Mouse (Mus musculus) forebrain, postnatal 0 days (tissue): Measurements from ENCODE around the gene Ccdc185. TPM values are rescaled to one million over a fixed set of nuclear protein-coding genes. Genes with fewer than 3 reads are reported as not detected.
A peak's percentile ranks its signal among the peaks of the same experiment; 100 is the strongest.

Experiments used
- ATAC-seq: fragments of 200-750 bp; cut with Nextera tagmentation; 2 replicates; pipeline ENCODE4 v1.8.0; 2017; ENCODE audit warnings: mild to moderate bottlenecking, moderate library complexity
- DNase-seq: peaks from one replicate; pipeline ENCODE4 v3.0.0-alpha.2; 2015
- H3K27ac ChIP-seq: fragments of 300-500 bp; sonication (generic); 2 replicates; pipeline ENCODE4 v1.5.1; 2014; ENCODE audit warnings: low read depth, mild to moderate bottlenecking, antibody characterized with exemption, low read length, moderate library complexity, mixed read lengths
- H3K27me3 ChIP-seq: fragments of 300-500 bp; sonication (generic); 2 replicates; pipeline ENCODE4 v1.6.1; 2014; ENCODE audit warnings: mild to moderate bottlenecking, low read length, mixed read lengths; ENCODE audit not compliant: insufficient read depth
- H3K36me3 ChIP-seq: fragments of 300-500 bp; sonication (generic); 2 replicates; pipeline ENCODE4 v1.6.1; 2014; ENCODE audit warnings: mild to moderate bottlenecking, moderate library complexity; ENCODE audit not compliant: insufficient read depth
- H3K4me1 ChIP-seq: fragments of 300-500 bp; sonication (generic); 2 replicates; pipeline ENCODE4 v1.6.1; 2014; ENCODE audit warnings: antibody characterized with exemption; ENCODE audit not compliant: insufficient read depth
- H3K4me2 ChIP-seq: fragments of 300-500 bp; sonication (generic); 2 replicates; pipeline ENCODE4 v1.6.1; 2014; ENCODE audit warnings: low read depth, mild to moderate bottlenecking, moderate library complexity
- H3K4me3 ChIP-seq: fragments of 300-500 bp; sonication (generic); 2 replicates; pipeline ENCODE4 v1.5.1; 2014; ENCODE audit warnings: low read depth, low read length, mixed read lengths
- H3K9ac ChIP-seq: fragments of 300-500 bp; sonication (generic); 2 replicates; pipeline ENCODE4 v1.6.1; 2014; ENCODE audit warnings: mild to moderate bottlenecking
- H3K9me3 ChIP-seq: fragments of 300-500 bp; sonication (generic); 2 replicates; pipeline ENCODE4 v1.6.1; 2016; ENCODE audit warnings: low read length
- CTCF ChIP-seq: sonication (generic); IDR thresholded peaks from 2 replicates; pipeline ENCODE4 v1.5.1; 2016; ENCODE audit warnings: antibody characterized with exemption, control low read depth, low read depth
- WGBS: fragments of 180-500 bp; shearing (Covaris S2); extraction: QIAGEN DNeasy Blood & Tissue Kit; methylation state at CpG from one replicate; pipeline ENCODE4 v1.1.7; 2014; 5-methylcytosine and 5-hydroxymethylcytosine counted together
- polyA plus RNA-seq: library from polyadenylated mRNA; unstranded; fragments of >200 nt; fragmentation: Nextera tagmentation; extraction: Ambion mirVana; gene quantifications from 2 replicates; pipeline ENCODE4 v1.2.1, GENCODE M21; 2015
- total RNA-seq: library from RNA; depleted of rRNA; stranded (reverse); fragments of >200 nt; gene quantifications from 2 replicates; pipeline ENCODE4 v1.2.3, GENCODE M21; 2014

Ccdc185 gene
- total and polyA plus RNA-seq, 2 experiments from 2014 or later, result not detected

GRCm38 (mm10) chr1:182764541-182765281 is 15.7 kb upstream of the Ccdc185 start:
- Histone ChIP-seq H3K9ac (peak overlapping the region; percentile 72), H3K27ac (peak overlapping the region; percentile 83), H3K36me3 (no peaks in the 10 kb centered on the region), H3K4me1 (peaks cover 5% of the 10 kb centered on the region; the same call in 1 of the 2 replicates), H3K27me3 (no peaks in the 10 kb centered on the region), H3K4me2 (peak overlapping the region; percentile 98), H3K4me3 (peak overlapping the region; percentile 67), H3K9me3 (no peaks in the 10 kb centered on the region)
- ATAC-seq (peak; percentile 53), DNase-seq (peak; percentile 60)
- WGBS, result 3% methylated on average over 27 of the region's 27 CpGs
- TF ChIP-seq CTCF, result no peak

- Histone ChIP-seq H3K27ac (peak within 1 kb of the TSS; percentile 83), H3K9ac (peak within 1 kb of the TSS; percentile 72), H3K9me3 (no peaks in the 10 kb centered on the region), H3K4me1 (peaks cover 5% of the 10 kb centered on the region; the same call in 1 of the 2 replicates), H3K27me3 (no peaks in the 10 kb centered on the region), H3K4me3 (peak within 1 kb of the TSS; percentile 67), H3K36me3 (no peaks in the 10 kb centered on the region), H3K4me2 (peak within 1 kb of the TSS; percentile 98)
- ATAC-seq, result peak; percentile 94
- peak; percentile 49 for TF ChIP-seq CTCF
- DNase-seq, result peak; percentile 91
- 2% methylated on average over 62 of the region's 95 CpGs for WGBS
These were observed 14.9 kb upstream of the Ccdc185 start, which contains the start of gene Susd4 for GRCm38 (mm10) chr1:182763716-182764461. Susd4 (plus strand) TSS chr1:182763860.

- H3K36me3 ChIP-seq, result no peaks in the 10 kb centered on the region
- peaks cover 5% of the 10 kb centered on the region; the same call in 1 of the 2 replicates for H3K4me1 ChIP-seq
- ATAC-seq (peak; percentile 5), DNase-seq (no peak)
- H3K9ac ChIP-seq, result peak overlapping the region; percentile 72
- peak overlapping the region; percentile 67 for H3K4me3 ChIP-seq
- H3K27ac ChIP-seq, result peak overlapping the region; percentile 83
- no peaks in the 10 kb centered on the region for H3K27me3 ChIP-seq
- 7% methylated on average over 17 of the region's 17 CpGs for WGBS
- no peaks in the 10 kb centered on the region for H3K9me3 ChIP-seq
- peak overlapping the region; percentile 98 for H3K4me2 ChIP-seq
- TF ChIP-seq CTCF, result no peak
These were observed 14.3 kb upstream of the Ccdc185 start for GRCm38 (mm10) chr1:182763191-182763715.

GRCm38 (mm10) chr1:182758783-182759182 is 9.8 kb upstream of the Ccdc185 start:
- Histone ChIP-seq H3K9me3 (no peaks in the 10 kb centered on the region), H3K27me3 (no peaks in the 10 kb centered on the region), H3K9ac (no peak overlapping the region), H3K4me3 (no peak overlapping the region), H3K36me3 (no peaks in the 10 kb centered on the region), H3K4me2 (no peak overlapping the region), H3K27ac (no peak overlapping the region), H3K4me1 (peaks cover 3% of the 10 kb centered on the region; the same call in 1 of the 2 replicates)
- DNase-seq (no peak), ATAC-seq (no peak)
- no peak for TF ChIP-seq CTCF
- WGBS, result 86% methylated on average over 1 of the region's 1 CpGs

GRCm38 (mm10) chr1:182754865-182755264 is 5.9 kb upstream of the Ccdc185 start:
- DNase-seq, result no peak
- 87% methylated on average over 5 of the region's 5 CpGs for WGBS
- H3K27ac ChIP-seq, result no peak overlapping the region
- H3K4me3 ChIP-seq, result no peak overlapping the region
- no peaks in the 10 kb centered on the region for H3K4me1 ChIP-seq
- no peaks in the 10 kb centered on the region for H3K9me3 ChIP-seq
- no peak overlapping the region for H3K9ac ChIP-seq
- no peaks in the 10 kb centered on the region for H3K36me3 ChIP-seq
- no peaks in the 10 kb centered on the region for H3K27me3 ChIP-seq
- no peak for TF ChIP-seq CTCF
- ATAC-seq, result no peak
- no peak overlapping the region for H3K4me2 ChIP-seq

GRCm38 (mm10) chr1:182753694-182754093 is 4.7 kb upstream of the Ccdc185 start:
- Histone ChIP-seq H3K4me2 (no peak overlapping the region), H3K4me1 (no peaks in the 10 kb centered on the region), H3K4me3 (no peak overlapping the region), H3K36me3 (no peaks in the 10 kb centered on the region), H3K9me3 (no peaks in the 10 kb centered on the region), H3K9ac (no peak overlapping the region), H3K27me3 (no peaks in the 10 kb centered on the region), H3K27ac (no peak overlapping the region)
- TF ChIP-seq CTCF, result no peak
- ATAC-seq (peak; percentile 81), DNase-seq (peak; percentile 46)
- 61% methylated on average over 8 of the region's 8 CpGs for WGBS
